Mouse (Mus musculus) ES-E14 (cell line): ENCODE measurements at regions not wholly inside any gene's neighbourhood (a gene's known extent, or its start where the extent isn't known, plus 50 kb on each side); places are given as distances from the start of the nearest gene placed in this dataset.

Experiments used
- DNase-seq: peaks from one replicate; pipeline ENCODE4 v3.0.0-alpha.2; 2013; ENCODE audit warnings: low read depth, low spot score
- H3K27ac ChIP-seq: 2 replicates; pipeline ENCODE4 v1.5.1; 2012; ENCODE audit warnings: low read depth, mild to moderate bottlenecking, low read length, moderate library complexity, mixed read lengths; ENCODE audit not compliant: poor library complexity, insufficient read depth, severe bottlenecking
- H3K36me3 ChIP-seq: 2 replicates; pipeline ENCODE4 v1.6.1; 2012; ENCODE audit warnings: mild to moderate bottlenecking, low read length, moderate library complexity, mixed read lengths; ENCODE audit not compliant: control insufficient read depth, poor library complexity, insufficient read depth, severe bottlenecking
- H3K4me1 ChIP-seq, 2 experiments: fragments of 150-350 bp in 1 of 2; sonication (generic) in 1 of 2; 2 replicates each; pipeline ENCODE4 v1.6.1; 2012; ENCODE audit warnings: low read length in 2 of 2, mild to moderate bottlenecking in 1 of 2, mixed read lengths in 1 of 2; ENCODE audit not compliant: control insufficient read depth in 2 of 2, insufficient read depth in 2 of 2, poor library complexity in 1 of 2
- H3K4me3 ChIP-seq, 2 experiments: fragments of 150-350 bp in 1 of 2; sonication (generic) in 1 of 2; 2 replicates each; pipeline ENCODE4 v1.5.1; 2012; ENCODE audit warnings: low read length in 2 of 2, low read depth in 1 of 2, mild to moderate bottlenecking in 1 of 2, mixed read lengths in 1 of 2; ENCODE audit not compliant: insufficient read depth in 1 of 2, poor library complexity in 1 of 2, severe bottlenecking in 1 of 2
- H3K9ac ChIP-seq: 2 replicates; pipeline ENCODE4 v1.6.1; 2012; ENCODE audit warnings: low read depth, mild to moderate bottlenecking, low read length, mixed read lengths; ENCODE audit not compliant: poor library complexity, insufficient read depth, severe bottlenecking
- H3K9me3 ChIP-seq: fragments of 150-350 bp; sonication (generic); 2 replicates; pipeline ENCODE4 v1.6.1; 2012; ENCODE audit warnings: low read depth, mild to moderate bottlenecking, low read length; ENCODE audit not compliant: control insufficient read depth, insufficient read depth
- CHD2 ChIP-seq: IDR thresholded peaks from 2 replicates; pipeline ENCODE4 v1.6.1; 2014; ENCODE audit warnings: mild to moderate bottlenecking, low read depth, low read length, inconsistent platforms
- HCFC1 ChIP-seq: IDR thresholded peaks from 2 replicates; pipeline ENCODE4 v1.6.1; 2012; ENCODE audit warnings: low read length, inconsistent platforms, borderline replicate concordance; ENCODE audit not compliant: insufficient read depth
- MAFK ChIP-seq: IDR thresholded peaks from 2 replicates; pipeline ENCODE4 v1.6.1; 2014; ENCODE audit warnings: mild to moderate bottlenecking, low read depth, low read length, inconsistent platforms; ENCODE audit not compliant: insufficient read depth
- ZC3H11A ChIP-seq: IDR thresholded peaks from 2 replicates; pipeline ENCODE4 v1.6.1; 2012; ENCODE audit warnings: low read depth, mild to moderate bottlenecking, inconsistent platforms, low read length, borderline replicate concordance
- ZNF384 ChIP-seq: IDR thresholded peaks from 2 replicates; pipeline ENCODE4 v1.6.1; 2012; ENCODE audit warnings: low read depth, low read length, inconsistent platforms
- in situ Hi-C, 2 experiments: fragments of 600-800 bp; cut with MboI; formaldehyde crosslinking; loops; one replicate each; pipeline ENCODE4 v1.15.1; 2025; ENCODE audit warnings: low sequenced_read_pairs in 2 of 2, inconsistent platforms in 1 of 2; ENCODE audit not compliant: unreplicated experiment in 2 of 2

GRCm38 (mm10) chr3:16431082-16431818 is 425.0 kb upstream of the Gm5150 start:
- DNase-seq: peak; percentile 66
- Histone ChIP-seq H3K9ac (no peak overlapping the region), H3K4me1 (no peaks in the 10 kb centered on the region), H3K36me3 (no peaks in the 10 kb centered on the region), H3K4me3 (no peak overlapping the region), H3K27ac (no peak overlapping the region), H3K9me3 (no peaks in the 10 kb centered on the region)
- in situ Hi-C loops: no loop called here
- TF ChIP-seq MAFK (no peak), CHD2 (no peak), ZNF384 (no peak), HCFC1 (no peak), ZC3H11A (no peak)
